Mouse (Mus musculus) stomach, postnatal 0 days (tissue): ENCODE data around the gene Nrp2. TPM values are rescaled to one million over a fixed set of nuclear protein-coding genes. Genes with fewer than 3 reads are reported as not detected.
A peak's percentile ranks its signal among the peaks of the same experiment; 100 is the strongest.

Experiments used
- ATAC-seq: fragments of 200-750 bp; cut with Nextera tagmentation; 2 replicates; pipeline ENCODE4 v1.8.0; 2017; ENCODE audit not compliant: low FRiP score, low TSS enrichment
- DNase-seq: peaks from one replicate; pipeline ENCODE4 v3.0.0-alpha.2; 2016; ENCODE audit warnings: low spot score
- H3K27ac ChIP-seq: fragments of 300-500 bp; sonication (generic); replicated peaks from 2 replicates; pipeline ENCODE4 v1.5.1; 2014; ENCODE audit warnings: mild to moderate bottlenecking, control low read depth
- H3K27me3 ChIP-seq: fragments of 300-500 bp; sonication (generic); 2 replicates; pipeline ENCODE4 v1.6.1; 2014; ENCODE audit warnings: low read length; ENCODE audit not compliant: control insufficient read depth, insufficient read depth
- H3K36me3 ChIP-seq: fragments of 300-500 bp; sonication (generic); 2 replicates; pipeline ENCODE4 v1.6.1; 2014; ENCODE audit warnings: low read length, mixed read lengths; ENCODE audit not compliant: control insufficient read depth, insufficient read depth
- H3K4me1 ChIP-seq: fragments of 300-500 bp; sonication (generic); replicated peaks from 2 replicates; pipeline ENCODE4 v1.6.1; 2014; ENCODE audit warnings: antibody characterized with exemption; ENCODE audit not compliant: control insufficient read depth, insufficient read depth
- H3K4me2 ChIP-seq: fragments of 300-500 bp; sonication (generic); replicated peaks from 2 replicates; pipeline ENCODE4 v1.6.1; 2014; ENCODE audit warnings: low read depth, mild to moderate bottlenecking, control low read depth, moderate library complexity
- H3K4me3 ChIP-seq: fragments of 300-500 bp; sonication (generic); 2 replicates; pipeline ENCODE4 v1.5.1; 2014; ENCODE audit warnings: low read depth, low read length, control low read depth
- H3K9ac ChIP-seq: fragments of 300-500 bp; sonication (generic); 2 replicates; pipeline ENCODE4 v1.6.1; 2014; ENCODE audit warnings: mild to moderate bottlenecking, low read length, control low read depth, mixed read lengths
- H3K9me3 ChIP-seq: fragments of 300-500 bp; sonication (generic); 2 replicates; pipeline ENCODE4 v1.6.1; 2016; ENCODE audit warnings: low read length; ENCODE audit not compliant: control insufficient read depth
- CTCF ChIP-seq: IDR thresholded peaks from 2 replicates; pipeline ENCODE4 v1.5.1; 2016; ENCODE audit warnings: antibody characterized with exemption, low read depth, mild to moderate bottlenecking, moderate library complexity
- EP300 ChIP-seq: optimal IDR thresholded peaks from 2 replicates; pipeline ENCODE3; 2016; ENCODE audit warnings: antibody characterized with exemption
- WGBS: fragments of 180-500 bp; shearing (Covaris S2); extraction: QIAGEN DNeasy Blood & Tissue Kit; methylation state at CpG from one replicate; pipeline ENCODE4 v1.1.7; 2014; 5-methylcytosine and 5-hydroxymethylcytosine counted together
- polyA plus RNA-seq: library from polyadenylated mRNA; unstranded; fragments of >200 nt; fragmentation: Nextera tagmentation; extraction: Ambion mirVana; gene quantifications from 2 replicates; pipeline ENCODE4 v1.2.1, GENCODE M21; 2015

The Nrp2 gene
- polyA plus RNA-seq, 1 experiment from 2014 or later = 10.2 TPM

DNA sequence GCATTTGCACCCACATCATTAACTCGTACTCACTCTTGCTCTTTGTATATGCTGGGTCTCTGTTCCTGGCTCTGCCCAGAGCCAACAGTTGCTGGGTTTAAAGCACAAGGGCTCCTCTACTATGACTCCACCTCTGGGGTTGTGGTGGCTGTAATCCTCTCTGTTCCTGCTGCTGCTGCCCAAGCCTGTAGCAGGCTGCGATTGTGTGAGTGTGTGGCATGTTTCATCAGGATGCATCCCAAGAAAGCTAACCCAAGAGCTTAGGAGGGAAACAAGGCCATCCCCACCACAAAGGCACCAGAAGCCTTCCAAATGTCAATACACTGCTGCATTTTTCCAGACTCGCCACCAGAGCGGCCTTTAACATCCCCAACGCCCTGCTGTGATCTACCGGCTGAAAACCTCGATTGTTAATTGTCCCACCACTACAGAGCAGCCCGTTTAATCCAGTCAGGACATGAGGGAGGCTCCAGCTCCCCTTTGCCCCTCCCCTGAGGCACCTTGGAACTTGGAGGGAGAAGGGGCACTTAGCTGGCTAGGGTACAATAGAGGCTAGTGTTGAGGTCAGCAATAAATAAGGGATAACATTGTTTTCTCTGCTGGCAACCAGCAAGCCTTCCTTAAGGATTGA, 40.1 kb downstream of the Nrp2 start:
- 46% methylated on average over 8 of the region's 8 CpGs for WGBS
- TF ChIP-seq EP300 (no peak), CTCF (peak; percentile 34; the same call in 1 of the 2 replicates)
- no peak overlapping the region for H3K27ac ChIP-seq
- H3K36me3 ChIP-seq = 0 out of 2 replicates have a peak, but pooled peaks cover 8% of the 10 kb centered on the region
- no peaks in the 10 kb centered on the region for H3K27me3 ChIP-seq
- no peak overlapping the region for H3K4me3 ChIP-seq
- ATAC-seq (no peak), DNase-seq (no peak)
- no peak overlapping the region for H3K9ac ChIP-seq
- H3K9me3 ChIP-seq = no peaks in the 10 kb centered on the region
- H3K4me1 ChIP-seq = no peaks in the 10 kb centered on the region
- H3K4me2 ChIP-seq = no peak overlapping the region

DNA sequence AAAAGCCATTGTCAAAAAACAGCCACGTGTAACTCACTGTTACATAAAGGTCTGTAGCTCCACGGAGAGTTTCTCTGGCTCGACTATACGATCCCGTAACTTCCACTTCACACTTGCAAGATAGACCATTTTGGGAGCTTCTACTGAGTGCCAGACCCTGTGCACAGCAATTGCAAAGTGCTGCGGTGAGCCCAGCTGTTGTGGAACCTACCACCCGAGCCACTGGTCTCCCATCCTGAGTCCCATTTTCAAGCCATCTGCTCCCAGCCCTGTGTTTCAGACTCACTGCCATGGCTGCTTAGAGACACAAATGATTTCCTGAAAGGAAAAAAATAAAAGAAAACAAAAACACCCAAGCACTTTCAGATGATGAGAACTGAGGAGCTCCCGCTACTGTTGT, 42.8 kb downstream of the Nrp2 start:
- TF ChIP-seq EP300 (no peak), CTCF (no peak)
- DNase-seq (no peak), ATAC-seq (no peak)
- Histone ChIP-seq H3K27me3 (no peaks in the 10 kb centered on the region), H3K4me3 (no peak overlapping the region), H3K27ac (no peak overlapping the region), H3K9me3 (no peaks in the 10 kb centered on the region), H3K4me2 (no peak overlapping the region), H3K36me3 (peaks cover 11% of the 10 kb centered on the region; the same call in 1 of the 2 replicates), H3K9ac (no peak overlapping the region), H3K4me1 (no peaks in the 10 kb centered on the region)
- 93% methylated on average over 8 of the region's 8 CpGs for WGBS

DNA sequence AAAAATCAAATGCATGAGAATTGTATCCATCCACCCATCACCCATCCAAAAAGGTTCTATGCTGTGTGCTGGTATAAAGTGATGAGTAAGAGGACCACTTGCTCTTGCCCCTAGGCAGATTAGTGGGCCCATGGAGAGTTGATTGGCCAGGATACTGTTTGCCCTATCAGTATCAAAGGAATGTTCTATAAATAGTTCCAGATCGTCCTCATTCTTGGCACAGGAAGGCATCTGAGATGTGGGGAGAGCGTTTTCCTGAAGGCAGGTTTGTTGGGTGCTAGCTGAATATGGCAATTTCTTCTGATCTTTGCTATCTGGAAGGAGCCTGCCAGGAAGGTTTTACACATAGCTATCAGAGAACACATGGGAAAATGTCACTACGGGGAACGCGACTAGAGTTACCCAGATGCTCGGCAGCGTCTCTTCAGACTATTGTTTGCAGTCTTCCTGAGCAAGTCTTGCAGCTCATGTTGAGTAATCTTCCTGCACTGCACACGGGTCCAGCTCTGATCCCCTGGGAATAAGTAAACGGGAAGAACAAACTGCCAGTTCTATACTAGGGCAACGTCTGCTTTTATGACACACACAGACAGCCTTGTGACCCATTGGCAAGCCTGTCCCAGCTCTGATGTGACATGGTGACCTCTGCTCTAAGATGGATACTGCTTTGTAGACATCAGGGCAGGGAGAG, 44.5 kb downstream of the Nrp2 start:
- no peak overlapping the region for H3K9ac ChIP-seq
- DNase-seq (no peak), ATAC-seq (no peak)
- H3K4me3 ChIP-seq = no peak overlapping the region
- no peak overlapping the region for H3K4me2 ChIP-seq
- no peak for TF ChIP-seq CTCF
- no peak for TF ChIP-seq EP300
- no peaks in the 10 kb centered on the region for H3K9me3 ChIP-seq
- H3K27me3 ChIP-seq = no peaks in the 10 kb centered on the region
- no peak overlapping the region for H3K27ac ChIP-seq
- no peaks in the 10 kb centered on the region for H3K4me1 ChIP-seq
- WGBS = 47% methylated on average over 10 of the region's 10 CpGs
- peaks cover 11% of the 10 kb centered on the region; the same call in 1 of the 2 replicates for H3K36me3 ChIP-seq

DNA sequence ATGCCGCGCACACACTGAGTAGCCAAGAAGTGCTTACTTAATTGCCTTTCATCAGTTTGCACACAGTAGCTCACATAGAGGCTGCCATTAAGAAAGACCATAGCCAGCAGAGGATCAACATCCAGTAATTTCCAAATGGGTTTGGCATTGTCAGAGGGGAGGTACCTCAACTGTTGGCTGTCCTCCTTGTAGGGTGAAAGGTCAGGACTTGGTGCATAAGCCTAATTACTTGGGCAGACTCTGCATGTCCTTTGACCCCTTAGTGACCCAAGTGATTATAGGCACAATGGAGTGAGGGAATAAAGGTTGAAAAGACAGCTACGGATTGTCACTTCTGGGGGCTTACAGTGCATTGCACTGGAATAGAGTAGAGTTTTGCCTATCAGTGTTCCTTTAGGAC, 45.3 kb downstream of the Nrp2 start:
- no peak overlapping the region for H3K4me2 ChIP-seq
- TF ChIP-seq CTCF (no peak), EP300 (no peak)
- no peaks in the 10 kb centered on the region for H3K27me3 ChIP-seq
- peaks cover 11% of the 10 kb centered on the region; the same call in 1 of the 2 replicates for H3K36me3 ChIP-seq
- H3K9ac ChIP-seq = no peak overlapping the region
- H3K4me1 ChIP-seq = no peaks in the 10 kb centered on the region
- no peaks in the 10 kb centered on the region for H3K9me3 ChIP-seq
- no peak overlapping the region for H3K27ac ChIP-seq
- ATAC-seq = no peak
- DNase-seq = no peak
- 86% methylated on average over 3 of the region's 3 CpGs for WGBS
- no peak overlapping the region for H3K4me3 ChIP-seq

DNA sequence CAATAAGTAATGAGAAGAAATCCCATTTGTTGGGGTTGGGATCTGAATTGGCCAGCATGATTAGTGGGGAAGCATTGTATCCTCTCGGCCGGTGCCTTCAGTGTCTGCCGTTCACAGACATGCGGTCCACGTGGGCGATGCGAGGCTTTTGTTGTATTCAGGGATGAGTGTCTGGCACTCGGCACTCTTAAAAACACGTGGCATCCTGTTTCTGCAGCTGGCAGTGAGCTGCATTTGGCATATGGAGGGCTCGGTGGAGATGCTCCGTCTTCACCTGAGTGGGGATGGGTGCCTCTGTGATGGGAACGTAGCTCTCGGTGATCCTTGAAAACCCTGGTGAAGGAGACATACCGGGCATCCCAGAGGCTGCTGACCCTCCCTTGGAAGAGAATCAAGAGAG, 46.6 kb downstream of the Nrp2 start:
- Histone ChIP-seq H3K27ac (no peak overlapping the region), H3K9me3 (no peaks in the 10 kb centered on the region), H3K4me3 (no peak overlapping the region), H3K36me3 (peaks cover 11% of the 10 kb centered on the region; the same call in 1 of the 2 replicates), H3K9ac (no peak overlapping the region), H3K4me1 (no peaks in the 10 kb centered on the region), H3K27me3 (no peaks in the 10 kb centered on the region), H3K4me2 (no peak overlapping the region)
- TF ChIP-seq EP300 = no peak
- no peak for TF ChIP-seq CTCF
- no peak for ATAC-seq
- WGBS = 84% methylated on average over 14 of the region's 14 CpGs
- DNase-seq = no peak

DNA sequence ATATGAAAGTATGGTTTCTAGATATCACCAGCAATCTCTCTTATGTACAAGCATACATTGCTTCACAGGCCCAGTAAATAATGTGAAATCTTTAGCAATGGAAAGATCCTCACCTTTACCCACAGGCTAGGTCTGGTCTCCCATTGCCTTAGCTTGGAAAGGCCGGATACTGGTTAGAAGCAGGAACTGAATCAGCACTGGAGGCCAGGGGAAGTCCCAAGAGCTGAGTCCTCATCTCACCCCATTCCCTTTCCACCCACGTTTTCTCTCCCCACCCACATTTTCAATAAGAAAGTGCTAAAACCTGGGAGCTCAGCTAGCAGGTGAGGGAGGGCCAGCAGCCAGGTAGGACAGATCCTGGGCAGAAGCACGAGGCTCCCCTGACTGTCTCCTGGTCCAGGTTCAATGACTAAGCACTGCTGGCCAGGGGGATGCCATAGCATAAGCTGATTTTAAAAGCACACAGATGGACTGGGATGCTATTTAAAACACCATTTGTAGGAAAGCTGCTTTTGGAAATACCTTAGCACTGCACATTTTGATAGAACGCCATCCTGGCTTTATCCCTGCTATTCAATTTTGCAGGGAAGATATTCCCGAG, 47.4 kb downstream of the Nrp2 start:
- H3K36me3 ChIP-seq = peaks cover 9% of the 10 kb centered on the region; the same call in 1 of the 2 replicates
- H3K4me2 ChIP-seq = no peak overlapping the region
- no peak for TF ChIP-seq EP300
- no peak for TF ChIP-seq CTCF
- no peaks in the 10 kb centered on the region for H3K9me3 ChIP-seq
- no peaks in the 10 kb centered on the region for H3K27me3 ChIP-seq
- WGBS = 63% methylated on average over 5 of the region's 5 CpGs
- DNase-seq (no peak), ATAC-seq (no peak)
- H3K27ac ChIP-seq = 0 out of 2 replicates have a peak overlapping the region, but pooled peaks have one; percentile 4
- no peak overlapping the region for H3K9ac ChIP-seq
- H3K4me1 ChIP-seq = no peaks in the 10 kb centered on the region
- no peak overlapping the region for H3K4me3 ChIP-seq
